Mouse (Mus musculus) monocyte, adult 5-6 weeks (primary cell): ENCODE measurements at regions not wholly inside any gene's neighbourhood (a gene's known extent, or its start where the extent isn't known, plus 50 kb on each side); places are given as distances from the start of the nearest gene placed in this dataset.

Experiments used
- ATAC-seq: fragments of 153-309, 156-312 bp; replicated peaks from 2 replicates; pipeline ENCODE4 v1.8.0; 2017; ENCODE audit warnings: mild to moderate bottlenecking; ENCODE audit not compliant: low TSS enrichment, insufficient number of reproducible peaks, severe bottlenecking, poor library complexity, low FRiP score

GRCm38 (mm10) chr1:88867138-88867537 lies 165.1 kb upstream of the Arl4c start:
- ATAC-seq = no peak

- ATAC-seq = no peak
Observed at GRCm38 (mm10) chr1:88869885-88870284, 167.9 kb upstream of the Arl4c start.

GRCm38 (mm10) chr1:88875356-88875755 lies 173.3 kb upstream of the Arl4c start:
- ATAC-seq = no peak

GRCm38 (mm10) chr1:88877441-88877840 lies 175.4 kb upstream of the Arl4c start:
- ATAC-seq = no peak

GRCm38 (mm10) chr1:88878831-88879230 lies 176.8 kb upstream of the Arl4c start:
- no peak for ATAC-seq

- no peak for ATAC-seq
Observed at GRCm38 (mm10) chr1:88879367-88879766, 177.3 kb upstream of the Arl4c start.

- ATAC-seq = no peak
Observed at GRCm38 (mm10) chr1:88891041-88891440, 179.2 kb upstream of the Sh3bp4 start.

- no peak for ATAC-seq
Observed at GRCm38 (mm10) chr1:88902426-88902825, 167.8 kb upstream of the Sh3bp4 start.

GRCm38 (mm10) chr1:88907766-88908463 lies 162.3 kb upstream of the Sh3bp4 start:
- ATAC-seq = no peak

- no peak for ATAC-seq
Observed at GRCm38 (mm10) chr1:88908683-88909082, 161.5 kb upstream of the Sh3bp4 start.

GRCm38 (mm10) chr1:88909314-88909713 lies 160.9 kb upstream of the Sh3bp4 start:
- no peak for ATAC-seq

GRCm38 (mm10) chr1:88909864-88910573 lies 160.2 kb upstream of the Sh3bp4 start:
- ATAC-seq = no peak

GRCm38 (mm10) chr1:88911724-88912123 lies 158.5 kb upstream of the Sh3bp4 start:
- no peak for ATAC-seq

GRCm38 (mm10) chr1:88916531-88917050 lies 153.6 kb upstream of the Sh3bp4 start:
- no peak for ATAC-seq

GRCm38 (mm10) chr1:88921401-88921800 lies 148.8 kb upstream of the Sh3bp4 start:
- ATAC-seq = no peak

- ATAC-seq = no peak
Observed at GRCm38 (mm10) chr1:88923791-88924581, 146.2 kb upstream of the Sh3bp4 start.

GRCm38 (mm10) chr1:88935191-88935590 lies 135.0 kb upstream of the Sh3bp4 start:
- no peak for ATAC-seq

- ATAC-seq = no peak
Observed at GRCm38 (mm10) chr1:88935779-88936178, 134.4 kb upstream of the Sh3bp4 start.

GRCm38 (mm10) chr1:88937327-88937726 lies 132.9 kb upstream of the Sh3bp4 start:
- no peak for ATAC-seq
